Mouse (Mus musculus) embryonic facial prominence, embryonic 13.5 days (tissue): ENCODE data around the gene Zfp819. TPM values are rescaled to one million over a fixed set of nuclear protein-coding genes. Genes with fewer than 3 reads are reported as not detected.
A peak's percentile ranks its signal among the peaks of the same experiment; 100 is the strongest.

Experiments used
- ATAC-seq: fragments of 200-750 bp; cut with Nextera tagmentation; 2 replicates; pipeline ENCODE4 v1.8.0; 2017; ENCODE audit warnings: low read depth; ENCODE audit not compliant: insufficient number of reproducible peaks, insufficient read depth, low FRiP score, low TSS enrichment
- H3K27ac ChIP-seq: fragments of 300-500 bp; sonication (generic); 2 replicates; pipeline ENCODE4 v1.5.1; 2015; ENCODE audit warnings: moderate library complexity, mild to moderate bottlenecking, inconsistent platforms
- H3K27me3 ChIP-seq: fragments of 300-500 bp; sonication (generic); 2 replicates; pipeline ENCODE4 v1.6.1; 2015; ENCODE audit warnings: mild to moderate bottlenecking, inconsistent platforms
- H3K36me3 ChIP-seq: fragments of 300-500 bp; sonication (generic); 2 replicates; pipeline ENCODE4 v1.6.1; 2015; ENCODE audit warnings: mild to moderate bottlenecking, inconsistent platforms
- H3K4me1 ChIP-seq: fragments of 300-500 bp; sonication (generic); 2 replicates; pipeline ENCODE4 v1.6.1; 2015; ENCODE audit warnings: inconsistent platforms
- H3K4me2 ChIP-seq: fragments of 300-500 bp; sonication (generic); 2 replicates; pipeline ENCODE4 v1.6.1; 2015; ENCODE audit warnings: moderate library complexity, mild to moderate bottlenecking, inconsistent platforms
- H3K4me3 ChIP-seq: fragments of 300-500 bp; sonication (generic); 2 replicates; pipeline ENCODE4 v1.5.1; 2015; ENCODE audit warnings: mild to moderate bottlenecking, inconsistent platforms
- H3K9ac ChIP-seq: fragments of 300-500 bp; sonication (generic); 2 replicates; pipeline ENCODE4 v1.6.1; 2015; ENCODE audit warnings: mild to moderate bottlenecking, inconsistent platforms
- H3K9me3 ChIP-seq: fragments of 300-500 bp; sonication (generic); 2 replicates; pipeline ENCODE4 v1.6.1; 2016; ENCODE audit warnings: inconsistent platforms
- WGBS: fragments of 180-500 bp; shearing (Covaris S2); methylation state at CpG from one replicate; pipeline ENCODE4 v1.1.7; 2015; ENCODE audit warnings: mixed read lengths; 5-methylcytosine and 5-hydroxymethylcytosine counted together
- polyA plus RNA-seq: library from polyadenylated mRNA; unstranded; fragments of >200 nt; fragmentation: Nextera tagmentation; extraction: Ambion mirVana; gene quantifications from 2 replicates; pipeline ENCODE4 v1.2.1, GENCODE M21; 2015

Zfp819 gene
- not detected in 2 replicates for polyA plus RNA-seq

DNA sequence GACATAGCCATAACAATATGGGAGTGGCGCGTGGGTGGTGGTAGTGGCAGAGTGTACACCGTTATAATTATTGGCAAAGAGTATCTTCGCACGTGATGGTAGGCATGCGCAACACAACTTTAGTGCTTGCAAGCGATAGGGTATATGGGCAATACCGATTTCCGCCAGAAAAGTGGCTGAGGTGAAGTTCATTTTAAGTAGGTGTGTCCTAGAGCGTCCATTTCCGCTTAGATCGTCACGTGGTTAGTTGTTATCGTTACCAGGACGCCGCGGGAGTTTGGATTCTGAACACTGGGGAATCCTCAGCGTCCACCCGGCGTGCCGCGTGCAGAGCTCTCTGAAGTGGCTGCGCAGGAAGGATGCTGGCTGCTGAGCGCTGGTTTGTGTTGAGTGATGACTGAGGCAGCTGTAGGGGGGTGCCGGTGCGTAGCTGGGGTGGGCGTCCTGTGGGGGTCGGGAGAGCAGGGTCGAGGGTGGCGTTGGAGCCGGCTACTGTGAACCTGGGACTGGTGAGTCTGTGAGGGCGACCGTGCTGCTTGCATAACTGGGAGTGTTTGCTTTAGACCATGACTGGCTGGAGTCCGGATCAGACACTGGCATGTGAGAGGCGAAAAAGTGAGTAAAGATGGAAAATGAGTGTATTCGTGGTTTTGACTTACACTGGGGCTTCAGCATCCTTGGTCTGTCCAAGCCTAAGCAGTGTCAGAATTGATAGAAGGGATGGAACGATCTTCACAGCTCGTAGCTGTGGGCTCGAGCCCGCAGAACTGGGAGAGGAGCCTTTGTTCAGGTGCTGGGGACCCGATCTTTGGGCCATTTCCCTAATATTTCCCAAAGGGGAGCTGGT is at the start of gene Zfp819:
Gene Zfp819, plus strand, starts transcription at position 274 of the 847 bp plus-strand sequence.
- Histone ChIP-seq H3K36me3 (no peaks in the 10 kb centered on the region), H3K4me1 (no peaks in the 10 kb centered on the region), H3K27me3 (peaks cover 7% of the 10 kb centered on the region; the same call in 1 of the 2 replicates), H3K9ac (peak within 1 kb of the TSS; percentile 61; the same call in 1 of the 2 replicates), H3K27ac (no peak within 1 kb of the TSS), H3K9me3 (no peaks in the 10 kb centered on the region), H3K4me3 (peak within 1 kb of the TSS; percentile 43), H3K4me2 (peak within 1 kb of the TSS; percentile 80)
- WGBS, result 15% methylated on average over 41 of the region's 41 CpGs
- ATAC-seq, result peak; percentile 62; the same call in 1 of the 2 replicates

DNA sequence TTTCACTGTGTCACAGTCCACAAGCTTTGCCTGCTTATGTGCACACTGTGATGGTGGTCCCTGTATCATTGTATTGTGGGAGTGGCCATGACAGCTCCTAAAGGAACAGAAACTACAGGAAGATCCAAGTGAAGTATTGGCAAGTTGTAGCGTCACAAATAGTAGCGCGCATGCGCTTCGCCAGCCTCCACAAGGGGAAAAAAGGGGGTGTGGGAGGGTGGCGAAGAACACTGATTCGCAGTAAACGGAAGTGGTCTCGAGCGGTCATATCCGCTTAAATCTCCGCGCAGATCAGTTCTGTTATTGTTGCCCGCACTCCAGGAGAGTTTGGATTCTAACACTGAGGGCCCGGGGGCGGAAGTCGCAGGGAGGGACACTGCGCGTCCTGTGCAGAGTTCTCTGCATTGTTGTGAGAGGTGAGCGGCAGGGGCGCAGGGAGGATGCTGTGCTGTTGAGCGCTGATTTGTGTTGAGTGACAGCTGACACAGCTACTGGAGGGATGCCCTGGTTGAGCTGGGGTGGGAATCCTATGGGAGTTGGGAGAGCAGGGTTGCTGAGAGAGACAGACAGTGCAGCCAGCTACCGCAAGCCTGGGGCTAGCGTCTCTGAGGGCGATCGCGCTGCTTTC is 44.8 kb upstream of the Zfp819 start, which contains the start of gene Zfp658:
Gene Zfp658, plus strand, starts transcription at position 251 of the 628 bp plus-strand sequence.
- peak within 1 kb of the TSS; percentile 80 for H3K4me2 ChIP-seq
- WGBS, result under 1% methylated on average over 27 of the region's 27 CpGs
- H3K4me3 ChIP-seq, result peak within 1 kb of the TSS; percentile 77
- no peaks in the 10 kb centered on the region for H3K9me3 ChIP-seq
- H3K27ac ChIP-seq, result peak within 1 kb of the TSS; percentile 93
- H3K36me3 ChIP-seq, result peaks cover 19% of the 10 kb centered on the region
- no peaks in the 10 kb centered on the region for H3K27me3 ChIP-seq
- peak within 1 kb of the TSS; percentile 86 for H3K9ac ChIP-seq
- peak; percentile 83 for ATAC-seq
- H3K4me1 ChIP-seq, result peaks cover 15% of the 10 kb centered on the region

- Histone ChIP-seq H3K36me3 (peaks cover 25% of the 10 kb centered on the region), H3K27me3 (no peaks in the 10 kb centered on the region), H3K4me2 (peak overlapping the region; percentile 80), H3K27ac (peak overlapping the region; percentile 93), H3K4me1 (peaks cover 15% of the 10 kb centered on the region), H3K9ac (peak overlapping the region; percentile 86), H3K9me3 (no peaks in the 10 kb centered on the region), H3K4me3 (peak overlapping the region; percentile 77)
- WGBS, result 1% methylated on average over 10 of the region's 10 CpGs
- ATAC-seq, result no peak
Measured at GRCm38 (mm10) chr7:43562651-43563070, 44.3 kb upstream of the Zfp819 start.

- Histone ChIP-seq H3K4me1 (peaks cover 15% of the 10 kb centered on the region), H3K27me3 (no peaks in the 10 kb centered on the region), H3K4me2 (peak overlapping the region; percentile 80), H3K36me3 (peaks cover 31% of the 10 kb centered on the region), H3K9me3 (no peaks in the 10 kb centered on the region), H3K9ac (peak overlapping the region; percentile 86), H3K27ac (no peak overlapping the region), H3K4me3 (peak overlapping the region; percentile 77)
- WGBS, result 50% methylated on average over 6 of the region's 6 CpGs
- ATAC-seq, result no peak
Measured at GRCm38 (mm10) chr7:43563300-43563699, 43.7 kb upstream of the Zfp819 start.

- Histone ChIP-seq H3K27me3 (no peaks in the 10 kb centered on the region), H3K9me3 (no peaks in the 10 kb centered on the region), H3K4me2 (no peak overlapping the region), H3K27ac (no peak overlapping the region), H3K36me3 (peaks cover 79% of the 10 kb centered on the region), H3K4me3 (no peak overlapping the region), H3K4me1 (no peaks in the 10 kb centered on the region), H3K9ac (no peak overlapping the region)
- no peak for ATAC-seq
- WGBS, result 87% methylated on average over 2 of the region's 2 CpGs
Measured at GRCm38 (mm10) chr7:43571216-43571615, 35.8 kb upstream of the Zfp819 start.

DNA sequence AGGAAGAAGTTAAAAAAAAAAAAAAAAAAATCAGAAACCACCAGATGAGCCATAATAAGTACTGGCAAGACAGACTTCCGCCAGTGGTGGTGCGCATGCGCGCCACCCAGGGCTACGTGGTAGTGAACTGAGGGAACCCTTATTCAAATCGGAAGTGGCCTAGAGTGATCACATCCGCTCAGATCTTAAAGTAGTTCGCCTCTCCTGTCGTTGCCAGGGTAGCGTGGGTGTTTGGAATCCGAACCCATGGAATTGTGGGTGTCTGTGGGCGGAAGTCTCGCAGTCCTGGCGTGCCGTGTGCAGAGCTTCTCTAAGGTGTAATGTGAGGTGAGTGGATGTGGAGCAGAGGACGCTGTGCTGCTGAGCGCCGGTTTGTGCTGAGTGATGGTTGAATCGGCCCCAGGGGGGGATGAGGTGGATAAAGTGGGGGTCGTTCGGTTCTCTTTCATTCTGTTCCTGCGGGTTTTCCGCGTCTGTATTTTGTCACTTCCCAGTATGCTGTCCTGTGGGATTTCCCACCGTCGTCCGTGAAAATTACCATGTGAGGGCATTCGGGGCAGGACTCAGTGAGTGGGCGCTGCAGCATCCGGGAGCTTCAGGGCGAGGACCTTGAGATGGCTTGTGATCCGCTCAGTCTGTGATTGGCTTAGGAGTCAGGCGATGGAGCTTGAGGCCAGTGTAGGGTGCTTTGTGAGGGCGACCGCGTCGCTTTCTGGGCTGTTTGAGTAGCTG is 27.4 kb upstream of the Zfp819 start, which contains the start of gene Zfp719:
Gene Zfp719, plus strand, starts transcription at position 171 of the 732 bp plus-strand sequence.
- Histone ChIP-seq H3K4me2 (peak within 1 kb of the TSS; percentile 78), H3K36me3 (peaks cover 20% of the 10 kb centered on the region), H3K4me1 (peaks cover 16% of the 10 kb centered on the region), H3K9me3 (no peaks in the 10 kb centered on the region), H3K4me3 (peak within 1 kb of the TSS; percentile 78), H3K9ac (peak within 1 kb of the TSS; percentile 82), H3K27me3 (no peaks in the 10 kb centered on the region), H3K27ac (peak within 1 kb of the TSS; percentile 88)
- ATAC-seq, result peak; percentile 94
- under 1% methylated on average over 37 of the region's 37 CpGs for WGBS

GRCm38 (mm10) chr7:43580526-43580925 is 26.4 kb upstream of the Zfp819 start:
- Histone ChIP-seq H3K4me1 (peaks cover 16% of the 10 kb centered on the region), H3K9ac (peak overlapping the region; percentile 82), H3K27me3 (no peaks in the 10 kb centered on the region), H3K9me3 (no peaks in the 10 kb centered on the region), H3K4me3 (peak overlapping the region; percentile 78), H3K4me2 (peak overlapping the region; percentile 78), H3K27ac (no peak overlapping the region), H3K36me3 (peaks cover 20% of the 10 kb centered on the region)
- 64% methylated on average over 5 of the region's 5 CpGs for WGBS
- no peak for ATAC-seq

- Histone ChIP-seq H3K4me2 (no peak overlapping the region), H3K4me1 (peaks cover 16% of the 10 kb centered on the region), H3K36me3 (peaks cover 61% of the 10 kb centered on the region), H3K27ac (no peak overlapping the region), H3K27me3 (no peaks in the 10 kb centered on the region), H3K9ac (no peak overlapping the region), H3K9me3 (no peaks in the 10 kb centered on the region), H3K4me3 (no peak overlapping the region)
- WGBS, result 91% methylated on average over 5 of the region's 5 CpGs
- ATAC-seq, result no peak
Measured at GRCm38 (mm10) chr7:43584790-43585189, 22.2 kb upstream of the Zfp819 start.

GRCm38 (mm10) chr7:43601884-43602283 is 5.1 kb upstream of the Zfp819 start:
- Histone ChIP-seq H3K4me3 (no peak overlapping the region), H3K9ac (no peak overlapping the region), H3K27me3 (no peaks in the 10 kb centered on the region), H3K4me1 (no peaks in the 10 kb centered on the region), H3K4me2 (no peak overlapping the region), H3K36me3 (no peaks in the 10 kb centered on the region), H3K27ac (no peak overlapping the region), H3K9me3 (no peaks in the 10 kb centered on the region)
- ATAC-seq, result no peak
- 41% methylated on average over 5 of the region's 5 CpGs for WGBS

- Histone ChIP-seq H3K9me3 (no peaks in the 10 kb centered on the region), H3K9ac (no peak overlapping the region), H3K4me2 (peak overlapping the region; percentile 80; the same call in 1 of the 2 replicates), H3K27me3 (peaks cover 7% of the 10 kb centered on the region; the same call in 1 of the 2 replicates), H3K4me3 (0 out of 2 replicates have a peak overlapping the region, but pooled peaks have one; percentile 43), H3K27ac (no peak overlapping the region), H3K36me3 (no peaks in the 10 kb centered on the region), H3K4me1 (no peaks in the 10 kb centered on the region)
- WGBS, result 47% methylated on average over 5 of the region's 5 CpGs
- ATAC-seq, result no peak
Measured at GRCm38 (mm10) chr7:43607743-43608287, 846 bp downstream of the Zfp819 start.
